Mouse (Mus musculus) layer of hippocampus, adult 8-10 months (tissue): Measurements from ENCODE around the gene Rac2. TPM values are rescaled to one million over a fixed set of nuclear protein-coding genes. Genes with fewer than 3 reads are reported as not detected.

Experiments
- DNase-seq, 2 experiments: peaks; one replicate each; pipeline ENCODE4 v3.0.0; 2022; ENCODE audit warnings: low spot score in 2 of 2
- total RNA-seq, 4 experiments: library from RNA; stranded (reverse); gene quantifications; 2 replicates each; pipeline ENCODE4 v1.2.4; 2022

The Rac2 gene
- total RNA-seq, result 10 to 100 TPM in 1 of 4 experiments, 1 to 10 TPM in 3; 1.5 to 21.5 (median 4.6) TPM

DNA sequence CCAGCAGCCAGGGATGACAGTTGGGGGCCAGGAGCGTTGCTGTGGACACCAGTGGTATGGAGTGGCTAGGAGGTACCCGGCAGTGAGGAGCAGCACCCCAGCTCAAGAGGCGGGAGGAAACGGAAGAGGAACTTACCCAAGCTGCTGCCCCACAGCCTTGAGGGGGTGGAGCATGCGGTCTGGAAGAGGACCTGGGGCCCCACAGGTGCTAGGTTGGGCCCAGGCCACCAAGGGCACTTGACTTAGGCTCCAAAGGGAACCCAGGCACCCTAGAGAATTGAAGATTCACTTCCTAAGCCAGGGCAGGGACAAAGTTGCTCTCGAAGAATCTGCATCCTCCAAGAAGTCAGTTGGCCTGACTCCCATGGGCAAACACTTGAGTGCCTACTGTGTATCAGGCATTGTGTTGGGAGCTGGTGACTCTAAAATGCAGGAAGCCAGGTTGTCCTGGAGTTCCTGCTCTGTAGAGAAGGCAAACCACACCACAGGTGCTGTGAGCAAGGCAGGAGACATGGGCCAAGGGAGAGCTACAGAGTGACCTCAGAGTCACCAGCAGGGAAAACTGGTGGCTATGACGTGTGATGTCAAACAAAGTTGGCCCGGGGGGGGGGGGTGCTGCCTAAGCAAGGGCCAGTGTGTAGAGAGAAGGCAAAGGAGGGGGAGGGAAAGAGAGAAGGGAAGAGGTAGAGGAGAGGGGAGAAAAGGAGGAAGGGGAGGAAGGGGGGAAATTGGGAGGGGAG, at the start of gene Rac2:
Rac2 (minus strand) TSS at position 126 of the 740 bp plus-strand sequence.
- no peak for DNase-seq

DNA sequence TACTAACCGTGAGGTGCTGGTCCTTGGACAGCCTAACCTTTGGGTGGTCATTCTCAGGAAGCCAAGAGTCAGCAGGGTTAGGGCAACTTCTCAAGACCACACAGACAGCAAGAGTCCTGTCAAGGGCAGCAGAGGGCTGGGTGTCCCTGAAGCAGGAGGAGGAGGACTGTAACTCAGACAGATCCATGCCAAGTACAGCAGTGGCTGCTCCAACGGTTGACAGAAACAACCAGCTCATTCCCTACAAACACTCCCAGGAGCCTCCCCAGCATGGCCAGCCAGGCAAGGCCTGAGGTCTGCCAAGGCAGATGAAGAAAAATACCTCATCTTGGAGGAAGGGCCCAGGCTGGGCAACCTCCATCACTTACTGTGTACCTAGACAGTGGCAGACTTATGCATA, 44.4 kb upstream of the Rac2 start:
- no peak for DNase-seq

DNA sequence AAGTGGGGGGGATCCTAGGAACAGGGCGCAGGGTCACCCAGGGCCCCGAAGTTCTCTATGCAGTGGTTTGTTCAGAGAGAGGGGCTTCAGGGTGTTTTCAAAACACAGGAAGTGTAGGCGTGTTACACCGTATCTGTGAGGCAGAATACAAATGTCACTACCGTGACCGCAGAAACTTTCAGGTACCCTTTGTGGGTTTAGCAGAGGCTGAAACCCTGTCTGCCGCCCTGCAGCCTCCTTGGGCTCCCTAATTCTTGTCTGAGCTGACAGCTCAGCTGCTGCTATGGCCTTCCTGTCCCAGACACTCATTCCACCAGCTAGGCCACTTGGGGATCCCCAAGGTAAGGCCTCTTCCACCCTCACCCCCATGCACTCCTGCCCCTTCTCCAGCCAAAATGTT, 42.0 kb upstream of the Rac2 start:
- no peak for DNase-seq

DNA sequence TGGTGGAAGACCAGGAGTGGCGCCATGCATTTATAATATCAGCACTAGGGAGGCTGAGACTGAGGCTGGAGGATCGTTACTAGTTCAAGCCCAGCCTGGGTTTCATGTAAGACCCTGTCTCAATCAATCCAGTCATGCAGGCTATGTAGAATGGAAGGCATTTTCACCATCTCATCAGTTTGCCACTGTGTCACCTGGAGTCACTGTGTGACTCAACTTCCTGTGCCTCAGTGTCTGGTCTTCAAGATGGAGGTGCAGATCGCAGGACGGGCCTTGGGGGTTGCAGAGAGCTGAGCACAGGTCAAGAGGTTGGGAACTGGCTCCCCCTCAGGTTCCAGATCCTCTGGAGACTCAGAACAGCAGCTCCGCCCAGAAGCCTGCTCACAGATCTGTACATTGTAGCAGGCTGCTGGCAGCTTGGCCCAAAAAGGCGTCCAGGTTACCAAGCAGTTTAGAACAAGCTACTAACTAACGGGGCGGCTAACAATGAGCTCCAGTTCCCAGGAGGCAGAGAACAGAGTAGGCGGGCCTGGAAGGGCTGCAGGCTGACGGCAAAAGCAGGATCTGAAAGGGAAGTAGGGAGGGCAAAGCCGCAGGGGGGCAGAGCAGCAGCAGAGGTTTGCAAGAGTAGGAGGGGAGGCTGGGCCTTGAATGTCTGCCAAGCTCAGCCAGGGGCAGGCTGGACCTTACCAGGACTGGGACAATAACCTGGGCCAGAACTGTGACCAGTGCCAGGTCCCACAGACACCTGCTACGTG, 38.3 kb upstream of the Rac2 start:
- peak; percentile 77 to 81 for DNase-seq

DNA sequence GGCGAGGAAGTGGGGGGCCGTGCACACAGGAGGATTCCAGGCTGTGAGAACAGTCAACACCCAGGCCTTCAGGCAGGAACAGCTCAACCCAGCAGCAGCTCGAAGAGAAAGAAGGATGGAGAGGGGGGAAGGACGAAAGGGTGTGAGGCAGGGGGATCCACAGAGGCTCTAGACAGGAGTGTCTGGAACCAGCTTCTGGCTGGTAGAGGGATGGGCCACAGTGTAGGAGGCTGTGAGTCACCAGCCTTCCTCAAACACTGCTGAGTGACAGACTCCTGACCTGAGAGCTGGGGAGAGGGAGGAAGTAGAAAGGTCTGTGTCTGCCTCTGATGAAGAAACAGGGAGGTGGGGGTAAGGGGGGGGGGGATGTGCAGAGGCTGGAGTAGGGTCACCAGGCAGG, 34.9 kb upstream of the Rac2 start:
- DNase-seq, result no peak

DNA sequence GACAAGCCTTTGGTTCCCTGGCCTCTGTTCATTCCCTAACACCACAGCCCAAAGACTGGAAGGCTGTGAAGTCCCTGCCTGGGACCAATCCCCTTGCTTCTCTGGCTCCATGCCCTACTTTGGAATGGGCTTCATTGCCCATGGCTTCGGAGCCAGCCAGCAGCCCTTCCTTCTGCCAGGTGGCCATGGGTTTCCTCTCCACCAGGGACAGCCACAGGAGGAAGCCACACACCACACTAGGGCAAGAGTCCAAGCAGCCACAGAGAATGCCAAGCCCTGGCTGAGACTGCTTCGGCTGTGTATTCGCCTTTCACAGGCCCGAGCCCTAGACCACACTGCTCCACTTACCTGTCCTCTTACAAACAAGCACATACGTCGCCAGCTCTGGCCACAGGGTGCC, 33.5 kb upstream of the Rac2 start:
- DNase-seq, result no peak

DNA sequence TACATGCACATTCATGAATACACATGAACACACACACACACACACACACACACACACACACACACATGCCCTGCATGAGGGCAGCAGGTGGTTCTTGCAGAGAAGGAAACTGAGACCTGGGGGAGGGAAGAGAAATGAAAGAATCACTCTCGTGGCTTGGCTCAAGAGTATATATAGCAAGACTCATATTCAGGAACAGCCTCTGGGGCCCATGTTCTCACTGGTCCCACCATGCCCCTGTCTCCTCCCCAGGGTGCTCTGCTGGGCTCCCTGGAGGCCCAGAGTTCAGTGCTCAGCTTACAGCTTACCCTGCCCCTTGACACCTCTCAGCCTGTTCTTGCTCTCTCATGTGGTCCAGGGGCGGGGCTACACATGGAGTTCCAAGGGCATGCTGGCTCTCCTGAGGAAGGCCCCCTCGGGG, 32.8 kb upstream of the Rac2 start:
- no peak for DNase-seq

DNA sequence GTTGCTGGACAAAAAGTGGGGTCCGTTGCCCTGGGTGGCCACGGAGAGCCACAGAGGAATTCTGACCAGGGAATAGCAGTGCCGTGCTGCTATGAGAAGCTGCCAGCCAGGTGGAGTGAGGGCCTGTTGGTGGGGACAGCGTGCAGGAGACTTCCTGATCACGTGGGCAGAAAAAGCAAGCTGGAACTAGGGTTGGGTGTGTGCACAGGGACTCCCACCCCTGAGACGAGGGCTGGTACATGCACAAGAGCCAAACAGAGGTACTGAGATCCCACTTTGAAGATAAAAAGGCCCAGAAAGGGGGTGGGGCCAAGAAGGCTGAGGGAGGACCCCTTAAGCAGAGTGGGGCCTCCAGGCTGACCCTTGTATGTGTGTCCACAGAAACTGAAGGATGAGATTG, 31.7 kb upstream of the Rac2 start:
- DNase-seq, result no peak

DNA sequence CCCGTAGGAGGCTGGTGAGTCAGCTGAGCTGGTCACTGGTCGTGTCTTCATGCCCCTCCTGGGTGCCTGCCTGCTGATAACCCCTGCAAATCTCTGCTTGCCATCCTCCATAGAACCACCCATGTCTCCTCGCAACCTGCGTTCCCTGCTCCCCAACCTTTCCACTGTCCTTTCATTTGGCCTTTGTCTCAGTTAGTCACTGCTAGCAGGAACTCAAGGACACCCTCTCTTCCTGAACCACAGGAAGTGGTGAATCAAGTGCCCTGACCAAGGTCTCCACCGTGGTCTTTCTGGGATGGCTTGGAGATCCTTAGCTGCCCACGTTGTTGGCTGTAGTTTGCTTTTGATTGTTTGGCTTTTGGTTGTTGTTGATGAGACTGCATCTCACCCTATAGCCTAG, 28.6 kb upstream of the Rac2 start:
- no peak for DNase-seq

DNA sequence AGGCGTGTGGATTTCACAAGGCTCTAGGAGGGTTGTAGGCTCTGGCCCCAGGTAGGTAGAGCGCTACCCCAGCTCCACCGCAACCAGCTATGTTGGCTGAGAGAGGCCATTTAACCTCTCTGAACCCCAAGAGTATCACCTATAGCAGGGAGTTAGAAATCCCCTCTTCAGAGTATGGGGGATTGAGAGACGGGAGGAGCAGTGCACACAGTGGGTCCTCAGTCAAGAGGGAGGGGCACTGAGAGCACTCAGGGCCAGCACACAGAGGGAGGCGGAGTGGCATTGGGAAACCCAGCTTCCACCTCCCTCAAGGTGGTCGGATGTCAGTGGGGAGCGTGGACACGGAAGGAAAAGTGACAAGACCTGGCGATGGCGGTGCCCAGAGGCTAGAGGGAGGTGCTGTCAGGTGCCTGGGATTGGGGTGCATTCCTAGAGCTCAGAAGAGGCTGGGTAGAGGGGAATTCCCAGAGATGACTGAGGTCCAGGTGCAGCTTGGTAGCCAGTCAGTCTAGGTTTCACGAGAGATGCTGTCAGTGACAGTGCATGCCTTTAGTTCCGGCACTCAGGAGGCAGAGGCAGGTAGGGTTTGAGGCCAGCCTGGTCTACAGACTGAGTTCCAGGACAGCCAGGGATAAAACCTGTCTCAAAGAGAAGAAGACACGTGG, 27.1 kb upstream of the Rac2 start:
- DNase-seq, result no peak

DNA sequence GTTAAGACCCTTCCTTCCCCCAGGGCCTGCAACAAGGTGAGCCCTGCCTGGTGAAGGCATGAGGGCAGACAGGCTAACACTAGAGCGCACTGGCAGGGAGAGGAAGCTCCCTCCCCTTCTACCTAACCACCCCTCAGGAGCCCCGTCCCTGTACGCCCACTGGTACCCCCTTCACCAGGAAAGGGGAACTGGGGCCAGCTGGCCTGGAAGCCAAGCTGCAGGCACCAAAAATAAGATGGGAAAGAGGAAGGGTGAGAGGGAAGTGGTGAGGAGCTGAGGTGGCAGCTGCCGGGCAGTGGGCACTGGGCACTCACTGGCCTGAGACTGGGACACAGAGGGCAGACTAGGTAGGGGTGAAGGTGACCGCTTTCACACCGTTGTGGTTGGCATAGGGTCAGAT, 26.5 kb upstream of the Rac2 start:
- DNase-seq, result no peak

DNA sequence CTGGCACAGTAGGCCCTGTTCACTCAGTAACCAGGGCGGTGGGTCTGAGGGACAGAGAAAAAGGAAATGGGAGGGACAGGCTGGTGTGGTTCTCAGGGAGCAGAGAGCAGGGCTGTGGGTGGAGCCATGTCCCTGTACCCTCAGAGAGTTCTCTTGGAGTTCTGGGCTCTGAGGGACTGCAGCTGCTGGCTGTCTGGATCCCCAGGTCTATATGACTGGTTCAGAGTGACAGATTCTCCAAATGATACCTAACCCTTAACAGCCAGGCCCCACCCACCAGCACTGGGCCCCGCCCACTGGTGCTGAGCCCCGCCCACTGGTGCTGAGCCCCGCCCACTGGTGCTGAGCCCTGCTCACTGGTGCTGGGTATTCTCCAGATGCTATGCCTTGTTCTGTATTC, 25.1 kb upstream of the Rac2 start:
- DNase-seq, result no peak

DNA sequence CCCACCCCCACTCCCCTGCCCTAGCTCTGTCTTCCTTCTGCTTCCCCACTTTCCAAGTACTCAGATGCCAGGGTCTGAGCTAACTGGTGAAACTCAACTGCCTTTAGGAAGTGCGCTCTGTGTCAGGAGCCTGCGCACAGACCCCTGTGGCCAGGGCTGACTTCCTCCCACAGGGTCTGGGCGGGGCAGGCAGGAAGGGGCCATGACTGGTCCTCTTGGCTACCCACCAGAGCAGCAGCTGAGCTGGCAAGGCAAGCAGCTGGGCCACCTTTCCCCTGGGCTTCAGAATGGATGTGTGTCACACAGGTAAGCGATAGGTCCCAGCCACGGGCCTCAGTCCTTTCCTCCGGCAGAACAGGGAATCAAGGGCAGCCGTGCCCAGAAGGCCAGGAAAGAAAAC, 24.3 kb upstream of the Rac2 start, which contains the start of gene Cyth4:
Cyth4 (plus strand) TSS at position 134 of the 400 bp plus-strand sequence.
- DNase-seq, result no peak

DNA sequence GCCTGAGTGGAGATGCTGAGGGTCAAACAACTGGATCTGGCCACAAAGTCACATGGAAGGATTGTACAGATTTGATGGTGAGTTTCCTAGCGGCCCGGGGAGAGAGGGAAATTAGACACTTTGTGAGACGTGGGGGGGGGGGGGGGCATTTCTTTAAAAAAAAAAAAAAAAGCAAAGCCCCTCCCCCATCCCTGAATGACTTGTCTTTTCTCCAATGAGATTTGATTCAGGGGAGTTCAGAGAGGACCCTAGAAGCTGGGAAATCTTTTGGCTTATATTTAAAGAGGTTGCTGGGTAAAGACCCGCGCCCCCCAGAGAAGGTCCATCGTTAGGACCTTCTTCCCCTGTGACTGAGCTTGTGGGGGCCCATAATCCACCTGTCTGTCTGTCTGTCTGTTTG, 23.9 kb upstream of the Rac2 start:
- DNase-seq, result no peak

DNA sequence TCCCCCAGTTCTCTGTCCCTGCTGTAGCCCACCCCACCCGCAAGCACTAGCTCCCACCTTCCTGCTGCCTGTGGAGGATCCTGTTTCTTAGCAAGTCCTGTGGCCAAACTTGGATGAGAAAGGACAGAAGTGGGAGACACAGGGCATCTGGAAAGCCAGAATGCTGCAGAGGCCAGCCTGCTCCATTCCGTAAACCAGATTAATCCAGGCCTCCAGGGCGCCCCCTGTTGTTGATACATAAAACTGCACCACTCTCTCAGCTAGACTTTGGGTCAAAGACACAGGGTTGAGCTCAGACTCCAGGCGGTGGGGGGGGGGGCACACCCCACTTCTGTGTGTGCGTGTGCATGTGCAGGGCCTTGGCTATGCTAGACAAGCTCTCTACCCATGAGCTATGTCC, 22.9 kb upstream of the Rac2 start:
- no peak for DNase-seq

DNA sequence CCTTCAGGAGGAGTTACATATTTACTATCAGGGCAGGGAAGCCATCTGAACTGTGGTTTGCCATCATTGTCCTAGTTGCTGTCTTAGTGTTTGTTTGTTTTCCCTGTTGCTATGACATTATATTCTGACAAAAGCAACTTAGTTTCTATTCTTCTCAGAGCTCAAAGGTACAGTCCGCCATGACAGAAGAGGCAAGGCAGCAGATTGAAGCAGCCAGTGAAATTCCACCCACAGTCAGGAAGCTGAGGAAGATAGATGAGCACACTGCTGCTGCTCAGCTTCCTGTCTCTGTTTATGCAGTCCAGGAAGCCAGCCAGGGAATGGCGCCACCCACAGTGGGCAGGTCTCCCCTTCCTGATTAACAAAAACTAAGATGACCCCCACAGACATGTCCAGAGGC, 22.2 kb upstream of the Rac2 start:
- DNase-seq, result no peak

DNA sequence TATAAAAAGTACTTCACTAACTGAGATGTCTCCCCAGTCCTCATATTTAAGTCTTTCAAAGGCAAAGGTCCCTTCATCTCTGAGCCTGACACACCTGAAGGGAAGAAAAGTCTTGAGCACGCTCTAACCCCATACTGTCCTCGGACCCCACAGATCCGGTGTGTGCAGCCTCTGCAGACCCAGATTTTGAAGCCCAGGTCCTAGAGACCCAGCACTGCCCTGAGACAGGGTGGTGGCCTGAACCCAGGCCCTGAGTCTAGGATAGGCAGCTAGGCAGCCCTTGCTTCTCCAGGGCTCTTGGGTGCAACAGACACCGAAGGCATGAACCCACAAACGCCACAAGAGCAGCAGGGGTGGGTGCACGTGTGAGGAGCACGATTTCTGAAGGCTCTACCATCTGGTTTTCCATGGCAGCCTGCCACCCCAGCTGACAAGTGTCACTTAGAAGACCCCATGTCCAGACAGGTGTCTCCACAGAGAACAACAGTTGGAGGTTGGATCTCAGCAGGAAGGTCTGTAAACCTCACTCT, 21.4 kb upstream of the Rac2 start:
- no peak for DNase-seq

DNA sequence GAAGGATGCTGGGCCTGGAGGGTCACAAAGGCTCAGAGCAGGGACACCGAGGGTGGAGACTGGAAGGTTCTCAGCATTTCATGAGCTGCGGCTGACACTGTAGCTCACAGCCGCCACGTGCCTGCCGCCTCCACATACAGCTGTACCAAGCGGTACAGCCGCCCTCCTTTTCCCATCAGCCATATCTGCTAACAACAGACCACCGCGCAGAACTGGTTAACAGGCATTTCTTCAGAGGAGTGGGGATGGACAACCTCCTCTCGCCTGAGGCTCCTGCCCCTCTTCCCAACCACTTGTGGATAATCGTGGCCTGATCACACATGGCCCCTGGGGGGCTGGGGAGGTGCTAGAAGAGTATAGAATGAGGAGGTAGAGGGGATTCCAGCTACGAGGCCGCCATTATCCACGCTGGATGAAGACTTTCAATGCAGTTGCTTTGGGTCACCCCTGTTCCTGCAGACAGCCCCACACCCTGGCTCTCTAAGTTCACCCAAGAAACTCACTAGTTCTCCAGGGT, 19.9 kb upstream of the Rac2 start:
- no peak for DNase-seq

DNA sequence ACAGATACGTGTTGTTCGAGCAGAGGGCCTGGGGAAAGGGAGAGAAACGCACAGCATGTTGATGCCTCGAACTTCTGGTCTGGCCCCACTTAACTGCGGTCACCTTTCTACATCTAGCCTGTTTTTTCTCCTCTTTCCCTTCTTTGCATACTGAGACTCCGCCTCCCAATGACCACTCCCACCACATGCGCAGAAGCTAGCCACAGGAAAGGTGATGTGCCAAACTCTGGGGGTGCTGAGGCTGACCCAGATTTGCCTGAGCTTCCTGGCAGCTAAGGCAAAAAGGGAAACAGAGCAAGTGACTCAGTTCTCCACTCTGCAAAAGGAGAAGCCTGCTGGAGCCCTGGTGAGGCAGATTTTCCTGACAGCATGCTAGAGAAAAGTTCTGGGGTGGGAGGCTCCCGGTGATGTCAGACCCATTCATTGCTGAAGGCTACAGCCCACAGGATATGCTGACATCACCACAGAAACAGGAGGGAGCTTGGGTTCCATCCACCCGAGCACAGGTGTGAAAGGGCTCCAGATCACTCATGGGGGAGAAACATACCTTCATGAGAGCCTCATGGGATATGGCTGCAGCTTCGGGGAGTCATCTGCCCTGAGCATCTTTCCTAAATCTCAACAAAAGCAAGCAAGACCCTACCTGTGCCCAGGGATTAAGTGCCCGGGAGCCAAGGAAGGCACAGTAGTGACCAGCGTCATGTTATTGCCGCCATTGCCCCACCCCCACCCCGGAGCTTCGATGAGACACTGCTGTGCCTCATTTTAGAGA, 19.3 kb upstream of the Rac2 start:
- DNase-seq, result no peak

DNA sequence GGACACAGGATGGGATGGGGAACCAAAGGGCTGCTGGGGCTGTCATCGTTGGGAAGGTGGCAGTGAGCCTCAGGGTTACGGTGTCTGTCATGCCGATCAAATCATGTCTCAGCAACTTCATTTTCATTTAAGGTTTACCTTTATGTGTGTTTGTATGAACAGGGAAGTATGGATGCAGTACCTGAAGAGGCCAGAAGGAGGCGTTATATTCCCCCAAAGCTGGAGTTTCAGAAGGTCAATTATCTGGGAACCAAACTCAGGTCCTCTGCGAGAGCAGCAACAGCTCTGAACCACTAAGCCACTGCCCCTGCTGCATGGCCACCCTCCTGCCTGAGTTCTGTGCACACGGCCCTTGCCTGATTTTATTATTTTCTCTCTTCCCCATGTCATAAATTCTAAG, 18.2 kb upstream of the Rac2 start:
- no peak for DNase-seq

DNA sequence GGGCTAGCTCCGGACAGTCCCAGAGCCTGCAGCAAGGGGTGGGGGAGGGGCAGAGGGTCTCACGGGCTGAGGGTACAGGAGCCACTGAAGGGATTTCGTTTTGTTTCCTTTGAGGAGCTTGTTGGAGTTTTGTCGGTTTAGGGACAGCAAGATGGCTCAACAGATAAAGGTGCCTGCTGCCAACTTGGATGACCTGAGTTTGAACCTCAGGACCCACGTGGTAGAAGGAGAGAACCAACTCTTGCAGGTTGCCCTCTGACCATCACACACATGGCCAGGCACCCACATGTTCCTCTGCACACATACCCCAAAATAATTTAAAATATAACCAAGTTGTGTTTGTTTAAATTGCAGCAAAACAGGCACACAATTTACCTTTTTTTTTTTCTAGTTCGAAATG, 17.4 kb upstream of the Rac2 start:
- DNase-seq, result no peak
